Mouse (Mus musculus) forebrain, embryonic 11.5 days (tissue): Measurements from ENCODE around the gene Ifngr2. TPM values are rescaled to one million over a fixed set of nuclear protein-coding genes. Genes with fewer than 3 reads are reported as not detected.
"Not testable (repeated sequence)": the region's sequence is repeated elsewhere in the genome, so short reads cannot be mapped to it uniquely, and the experiment has no call there.

ENCODE experiments used
- ATAC-seq: fragments of 200-750 bp; cut with Nextera tagmentation; replicated peaks from 2 replicates; pipeline ENCODE4 v1.8.0; 2017; ENCODE audit warnings: moderate TSS enrichment; ENCODE audit not compliant: low FRiP score
- DNase-seq: peaks from one replicate; pipeline ENCODE4 v3.0.0-alpha.2; 2017; ENCODE audit warnings: low spot score
- H3K27ac ChIP-seq: fragments of 300-500 bp; sonication (generic); 2 replicates; pipeline ENCODE4 v1.5.1; 2014; ENCODE audit warnings: low read depth, low read length
- H3K27me3 ChIP-seq: fragments of 300-500 bp; sonication (generic); 2 replicates; pipeline ENCODE4 v1.6.1; 2014; ENCODE audit warnings: mild to moderate bottlenecking, low read length, mixed read lengths; ENCODE audit not compliant: control insufficient read depth, insufficient read depth
- H3K36me3 ChIP-seq: fragments of 300-500 bp; sonication (generic); 2 replicates; pipeline ENCODE4 v1.6.1; 2014; ENCODE audit warnings: mild to moderate bottlenecking, low read length, moderate library complexity, mixed read lengths; ENCODE audit not compliant: control insufficient read depth, insufficient read depth
- H3K4me1 ChIP-seq: fragments of 300-500 bp; sonication (generic); replicated peaks from 2 replicates; pipeline ENCODE4 v1.6.1; 2014; ENCODE audit warnings: low read length, mixed read lengths; ENCODE audit not compliant: control insufficient read depth, insufficient read depth
- H3K4me2 ChIP-seq: fragments of 300-500 bp; sonication (generic); 2 replicates; pipeline ENCODE4 v1.6.1; 2014; ENCODE audit warnings: low read depth, mild to moderate bottlenecking, low read length, moderate library complexity, mixed read lengths; ENCODE audit not compliant: severe bottlenecking
- H3K4me3 ChIP-seq: fragments of 300-500 bp; sonication (generic); 2 replicates; pipeline ENCODE4 v1.5.1; 2014; ENCODE audit warnings: low read depth, low read length
- H3K9ac ChIP-seq: fragments of 300-500 bp; sonication (generic); 2 replicates; pipeline ENCODE4 v1.6.1; 2014; ENCODE audit warnings: low read length
- H3K9me3 ChIP-seq: fragments of 300-500 bp; sonication (generic); 2 replicates; pipeline ENCODE4 v1.6.1; 2016; ENCODE audit warnings: low read length, mixed read lengths; ENCODE audit not compliant: control insufficient read depth
- WGBS: fragments of 180-500 bp; shearing (Covaris S2); extraction: QIAGEN DNeasy Blood & Tissue Kit; methylation state at CpG from one replicate; pipeline ENCODE4 v1.1.7; 2014; 5-methylcytosine and 5-hydroxymethylcytosine counted together
- polyA plus RNA-seq: library from polyadenylated mRNA; unstranded; fragments of >200 nt; fragmentation: Nextera tagmentation; extraction: Ambion mirVana; gene quantifications from 2 replicates; pipeline ENCODE4 v1.2.1, GENCODE M21; 2014

Gene Ifngr2
- polyA plus RNA-seq, 1 experiment from 2014 or later: 31.6 TPM

DNA sequence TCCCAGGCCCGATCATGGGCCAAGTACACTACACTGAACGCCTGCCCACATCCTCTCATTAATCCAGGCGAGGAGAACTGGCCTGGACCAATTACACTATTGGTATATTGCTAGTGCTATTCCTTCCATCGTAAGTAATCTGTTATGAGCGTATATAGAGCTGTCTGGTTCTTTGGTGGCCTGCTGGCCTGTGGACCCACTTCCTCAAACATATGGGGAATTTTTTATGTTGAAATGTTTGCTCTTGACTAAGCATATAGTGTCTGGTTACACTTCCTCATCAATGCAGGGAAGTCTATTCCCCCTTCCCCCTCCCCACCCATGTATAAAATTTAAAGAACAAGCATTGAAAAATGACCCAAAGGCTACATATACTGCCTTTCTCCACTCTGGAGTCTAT is 24.8 kb upstream of the Ifngr2 start:
- H3K9me3 ChIP-seq: no peaks in the 10 kb centered on the region
- no peaks in the 10 kb centered on the region for H3K4me1 ChIP-seq
- DNase-seq (no peak), ATAC-seq (no peak)
- no peak overlapping the region for H3K4me2 ChIP-seq
- WGBS: 91% methylated on average over 5 of the region's 5 CpGs
- no peak overlapping the region for H3K9ac ChIP-seq
- no peak overlapping the region for H3K27ac ChIP-seq
- no peaks in the 10 kb centered on the region for H3K27me3 ChIP-seq
- H3K4me3 ChIP-seq: no peak overlapping the region
- no peaks in the 10 kb centered on the region for H3K36me3 ChIP-seq

DNA sequence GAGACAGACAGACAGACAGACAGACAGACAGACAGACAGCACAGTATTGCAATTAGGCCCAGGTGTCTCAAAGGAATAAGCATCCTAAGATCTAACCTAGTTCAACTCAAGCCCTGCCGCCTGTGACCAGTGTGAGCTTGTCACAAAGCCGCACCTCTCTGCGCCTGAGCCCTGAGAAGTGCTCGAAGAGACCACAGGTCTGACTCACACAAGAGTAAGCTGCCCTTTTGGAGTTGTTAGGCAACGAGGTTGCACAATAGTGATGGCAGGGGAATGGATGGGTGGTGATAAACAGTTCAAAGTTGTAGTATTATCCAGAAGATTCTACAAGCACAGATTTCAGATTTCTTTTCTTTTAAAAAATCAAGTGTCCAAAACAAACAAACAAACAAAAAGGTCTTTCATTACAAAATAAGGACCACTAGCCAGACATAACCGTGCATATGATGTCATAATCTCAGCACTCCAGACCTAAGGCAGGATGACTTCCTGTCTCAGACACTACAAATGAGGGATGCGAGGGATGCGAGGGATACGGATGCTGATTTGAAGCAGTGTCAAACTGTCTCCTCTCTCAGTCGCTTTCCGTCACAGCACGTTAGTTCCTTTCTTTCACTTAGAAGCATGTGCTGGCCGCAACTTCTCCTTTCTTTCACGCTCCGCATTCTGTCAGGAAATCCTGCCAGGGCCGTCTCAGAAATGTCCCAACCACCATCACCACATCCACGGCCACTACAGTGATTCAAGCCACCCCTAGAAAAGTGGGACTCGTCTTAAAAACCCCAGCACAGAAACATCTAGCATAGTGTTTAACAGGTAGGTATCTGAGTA is 24.2 kb upstream of the Ifngr2 start:
- DNase-seq (no peak), ATAC-seq (no peak)
- Histone ChIP-seq H3K4me3 (no peak overlapping the region), H3K27ac (no peak overlapping the region), H3K4me1 (no peaks in the 10 kb centered on the region), H3K36me3 (no peaks in the 10 kb centered on the region), H3K9ac (no peak overlapping the region), H3K9me3 (no peaks in the 10 kb centered on the region), H3K27me3 (no peaks in the 10 kb centered on the region), H3K4me2 (no peak overlapping the region)
- 83% methylated on average over 18 of the region's 18 CpGs for WGBS

DNA sequence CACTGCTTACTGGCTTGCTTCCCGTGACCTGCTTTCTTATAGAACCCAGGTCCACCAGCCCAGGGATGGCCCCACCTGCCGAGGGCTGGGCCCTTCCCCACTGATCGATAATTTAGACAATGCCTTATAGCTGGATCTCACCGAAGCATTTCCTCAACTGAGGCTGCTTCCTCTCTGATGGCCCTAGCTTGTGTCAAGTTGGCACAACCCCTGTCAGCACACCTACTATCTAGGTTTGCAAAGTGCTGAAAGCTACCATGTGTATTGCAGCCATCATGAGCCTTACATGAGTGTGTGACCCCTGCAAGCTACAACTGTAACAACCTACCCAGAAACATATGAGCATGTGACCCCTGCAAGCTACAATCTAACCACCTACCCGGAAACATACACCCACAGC is 22.7 kb upstream of the Ifngr2 start:
- Histone ChIP-seq H3K4me3 (no peak overlapping the region), H3K36me3 (no peaks in the 10 kb centered on the region), H3K27me3 (no peaks in the 10 kb centered on the region), H3K4me1 (no peaks in the 10 kb centered on the region), H3K9me3 (no peaks in the 10 kb centered on the region), H3K4me2 (no peak overlapping the region), H3K9ac (no peak overlapping the region), H3K27ac (no peak overlapping the region)
- 84% methylated on average over 5 of the region's 5 CpGs for WGBS
- DNase-seq (no peak), ATAC-seq (no peak)

DNA sequence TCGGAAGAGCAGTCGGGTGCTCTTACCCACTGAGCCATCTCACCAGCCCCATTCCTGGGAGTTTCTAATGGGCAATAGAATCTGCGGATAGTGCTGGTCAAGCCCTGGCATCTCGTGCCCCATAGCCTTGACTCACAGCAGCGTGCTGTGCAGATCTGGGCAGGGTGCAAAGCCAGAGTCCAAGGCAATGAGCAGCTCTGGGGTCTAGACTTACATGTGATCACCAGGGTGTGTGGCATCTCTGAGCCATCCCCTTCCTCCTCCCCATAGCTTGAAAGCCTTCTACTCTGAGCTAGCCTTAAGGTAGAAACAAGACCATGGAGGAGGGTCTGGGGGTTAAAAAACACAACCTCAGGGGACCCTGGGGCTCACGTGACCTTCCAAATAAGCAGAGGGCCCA is 20.6 kb upstream of the Ifngr2 start:
- 91% methylated on average over 6 of the region's 6 CpGs for WGBS
- Histone ChIP-seq H3K4me2 (no peak overlapping the region), H3K9ac (no peak overlapping the region), H3K27ac (no peak overlapping the region), H3K4me3 (no peak overlapping the region), H3K4me1 (no peaks in the 10 kb centered on the region), H3K9me3 (no peaks in the 10 kb centered on the region), H3K36me3 (no peaks in the 10 kb centered on the region), H3K27me3 (no peaks in the 10 kb centered on the region)
- ATAC-seq (no peak), DNase-seq (no peak)

DNA sequence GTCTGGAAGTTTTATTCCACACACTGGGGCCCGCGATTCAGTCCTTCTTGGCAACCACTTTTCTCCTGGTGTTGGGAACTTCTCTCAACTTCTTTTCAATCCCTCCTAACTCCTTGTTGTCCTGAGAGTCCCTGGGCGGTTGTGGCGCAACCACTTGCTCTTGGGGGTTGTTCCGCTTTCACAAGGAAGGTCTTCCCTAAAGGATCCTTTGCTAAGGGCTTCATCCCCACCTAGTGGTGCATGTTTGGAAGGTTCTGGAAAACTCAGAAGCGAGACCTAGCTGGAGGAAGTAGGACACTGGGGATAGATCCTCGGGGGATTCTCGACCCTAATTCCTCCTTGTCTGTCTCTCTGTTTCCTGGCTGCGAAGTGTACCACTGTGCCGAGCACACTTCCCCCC is 19.8 kb upstream of the Ifngr2 start:
- no peak overlapping the region for H3K27ac ChIP-seq
- no peak overlapping the region for H3K4me2 ChIP-seq
- no peaks in the 10 kb centered on the region for H3K36me3 ChIP-seq
- H3K4me1 ChIP-seq: no peaks in the 10 kb centered on the region
- H3K27me3 ChIP-seq: no peaks in the 10 kb centered on the region
- no peak overlapping the region for H3K4me3 ChIP-seq
- ATAC-seq (no peak), DNase-seq (no peak)
- H3K9me3 ChIP-seq: no peaks in the 10 kb centered on the region
- WGBS: 80% methylated on average over 10 of the region's 10 CpGs
- no peak overlapping the region for H3K9ac ChIP-seq

DNA sequence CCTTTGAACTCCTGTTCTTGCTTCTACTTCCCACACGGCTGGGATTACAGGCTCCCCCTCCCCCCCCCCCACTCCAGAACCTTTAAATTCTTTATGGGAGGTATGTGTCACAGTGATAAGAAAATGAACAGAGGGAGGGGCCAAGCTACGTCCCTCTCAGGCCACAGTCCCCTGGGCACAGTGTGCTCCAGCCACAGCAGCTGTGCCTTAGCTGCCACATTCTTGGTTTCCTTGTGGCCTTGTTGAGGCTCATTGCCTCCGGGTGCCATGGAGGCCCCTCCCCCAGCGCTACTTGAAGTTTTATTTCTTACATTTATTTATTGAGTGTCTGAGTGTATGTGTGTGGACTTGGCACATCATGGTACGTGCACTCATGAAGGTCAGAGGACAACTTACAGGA is 19.4 kb upstream of the Ifngr2 start:
- no peak for ATAC-seq
- Histone ChIP-seq H3K36me3 (no peaks in the 10 kb centered on the region), H3K9ac (no peak overlapping the region), H3K9me3 (no peaks in the 10 kb centered on the region), H3K4me2 (no peak overlapping the region), H3K27ac (no peak overlapping the region), H3K4me1 (no peaks in the 10 kb centered on the region), H3K27me3 (no peaks in the 10 kb centered on the region), H3K4me3 (no peak overlapping the region)
- 73% methylated on average over 5 of the region's 5 CpGs for WGBS
- no peak for DNase-seq

DNA sequence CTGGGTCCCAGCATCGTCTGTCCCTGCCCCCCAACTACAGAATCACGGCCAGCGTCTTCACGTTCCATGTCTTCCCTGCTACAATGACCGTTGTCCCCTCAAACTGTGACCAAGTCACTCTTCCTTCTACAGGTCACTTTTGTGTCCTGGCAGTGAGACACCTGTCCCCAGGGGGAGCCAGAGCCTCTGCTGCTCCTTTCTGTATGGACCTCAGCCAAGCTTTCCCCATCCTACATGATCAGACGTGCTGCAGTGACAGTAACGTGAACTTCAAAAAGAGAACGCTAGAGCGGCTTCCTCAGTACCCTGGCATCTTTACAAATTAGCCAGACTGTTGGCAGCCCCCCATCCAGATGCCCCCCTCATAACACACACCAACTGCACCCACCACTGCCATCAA is 18.3 kb upstream of the Ifngr2 start:
- no peaks in the 10 kb centered on the region for H3K27me3 ChIP-seq
- no peak overlapping the region for H3K9ac ChIP-seq
- H3K9me3 ChIP-seq: no peaks in the 10 kb centered on the region
- no peaks in the 10 kb centered on the region for H3K36me3 ChIP-seq
- H3K27ac ChIP-seq: no peak overlapping the region
- WGBS: 87% methylated on average over 9 of the region's 9 CpGs
- H3K4me2 ChIP-seq: no peak overlapping the region
- DNase-seq: no peak
- H3K4me3 ChIP-seq: no peak overlapping the region
- H3K4me1 ChIP-seq: no peaks in the 10 kb centered on the region
- no peak for ATAC-seq

DNA sequence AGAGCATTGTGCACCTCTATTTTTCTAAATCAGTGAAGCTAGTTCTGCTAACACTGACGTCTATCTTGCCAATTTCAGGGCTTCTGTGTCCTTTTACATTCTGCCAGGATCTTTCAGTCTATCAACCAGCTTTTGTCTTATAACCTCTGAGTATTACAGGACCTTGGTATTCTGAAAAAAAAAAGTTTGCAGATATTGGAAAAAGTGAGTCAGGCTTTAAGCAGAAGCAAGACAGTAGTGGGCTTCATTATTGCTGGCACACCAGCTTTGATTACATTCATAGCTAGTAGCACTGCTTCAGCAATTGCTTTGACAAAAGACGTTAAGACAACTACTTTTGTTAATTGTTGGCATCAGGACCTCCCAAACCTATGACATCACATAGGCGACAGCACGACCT is 16.0 kb upstream of the Ifngr2 start:
- not testable (repeated sequence) for H3K4me2 ChIP-seq, H3K9ac ChIP-seq, ATAC-seq, H3K27ac ChIP-seq, H3K4me3 ChIP-seq, DNase-seq, H3K27me3 ChIP-seq, H3K4me1 ChIP-seq, H3K36me3 ChIP-seq, H3K9me3 ChIP-seq
- WGBS: 85% methylated on average over 4 of the region's 4 CpGs

DNA sequence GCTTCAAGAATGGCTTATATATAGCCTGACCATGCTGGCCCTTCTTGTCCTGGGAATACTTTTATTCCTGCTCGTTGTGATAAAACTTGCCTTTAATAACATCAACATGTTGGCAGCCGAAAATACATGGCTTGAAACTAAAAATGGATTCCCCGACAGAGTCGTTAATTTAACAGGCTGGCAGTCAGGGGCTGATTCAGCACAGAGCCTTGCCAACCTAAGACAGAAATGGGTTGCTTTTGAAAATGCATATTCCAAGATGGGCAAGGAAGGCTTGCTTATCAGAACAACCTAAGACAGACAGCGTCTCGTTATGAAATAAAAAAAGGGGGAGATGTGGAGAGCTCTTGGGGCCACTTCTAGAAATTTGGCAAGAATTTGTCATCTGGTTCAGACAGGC is 15.0 kb upstream of the Ifngr2 start:
- H3K27ac ChIP-seq: no peak overlapping the region
- WGBS: 90% methylated on average over 6 of the region's 6 CpGs
- no peak overlapping the region for H3K9ac ChIP-seq
- H3K36me3 ChIP-seq: no peaks in the 10 kb centered on the region
- no peak overlapping the region for H3K4me3 ChIP-seq
- ATAC-seq: no peak
- DNase-seq: no peak
- no peaks in the 10 kb centered on the region for H3K4me1 ChIP-seq
- no peaks in the 10 kb centered on the region for H3K9me3 ChIP-seq
- no peak overlapping the region for H3K4me2 ChIP-seq
- no peaks in the 10 kb centered on the region for H3K27me3 ChIP-seq
